Mouse (Mus musculus): Measurements from ENCODE around the gene Brd1. TPM values are rescaled to one million over a fixed set of nuclear protein-coding genes. Genes with fewer than 3 reads are reported as not detected.
A peak's percentile ranks its signal among the peaks of the same experiment; 100 is the strongest.

The Brd1 gene
- total RNA-seq, 4 experiments from 2014 or later = 49.0 to 55.6 (median 53.4) TPM

- no peak for DNase-seq (ENCODE audit: low spot score in 2 of 2)
Observed at GRCm38 (mm10) chr15:88688120-88688519, 45.9 kb downstream of the Brd1 start.

DNA sequence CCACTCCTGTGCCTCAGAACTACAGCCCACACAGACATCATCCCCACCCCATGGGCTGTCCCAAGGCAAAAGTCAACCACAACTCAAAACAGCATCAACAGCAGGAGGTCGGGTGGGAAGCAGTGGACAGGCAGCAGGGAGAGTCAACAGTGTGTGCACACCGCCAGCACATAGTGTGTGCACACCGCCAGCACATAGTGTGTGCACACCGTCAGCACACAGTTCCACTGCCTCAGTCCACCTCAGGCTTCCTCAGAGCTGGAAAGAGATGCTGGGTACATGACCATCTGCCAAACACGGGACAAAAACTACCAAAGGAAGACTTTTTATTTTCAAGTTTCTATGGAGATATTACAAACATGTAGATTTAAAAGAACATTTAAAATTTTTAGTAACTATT lies 47.3 kb downstream of the Brd1 start:
- no peak for DNase-seq (ENCODE audit: low spot score in 2 of 2)

DNA sequence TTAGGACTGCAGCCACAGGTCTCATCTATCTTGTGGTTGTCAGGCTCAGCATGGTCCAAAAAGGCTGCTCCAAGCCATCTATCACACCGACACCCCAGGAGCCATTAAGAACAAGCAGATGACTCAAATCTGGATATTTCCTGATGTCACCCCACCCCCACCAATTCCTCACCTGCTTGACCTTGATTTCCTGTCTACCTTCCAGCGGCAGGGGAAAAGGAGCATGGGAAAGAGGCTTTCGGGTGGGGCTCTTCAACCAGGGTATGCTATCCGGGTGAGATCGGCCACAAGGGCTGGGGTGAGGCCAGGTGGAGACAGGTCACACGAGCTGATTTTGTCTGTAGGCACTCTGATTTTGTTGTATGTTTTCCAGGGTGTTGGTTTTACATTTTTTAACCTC lies 50.0 kb downstream of the Brd1 start:
- DNase-seq (ENCODE audit: low spot score in 2 of 2) = no peak

DNA sequence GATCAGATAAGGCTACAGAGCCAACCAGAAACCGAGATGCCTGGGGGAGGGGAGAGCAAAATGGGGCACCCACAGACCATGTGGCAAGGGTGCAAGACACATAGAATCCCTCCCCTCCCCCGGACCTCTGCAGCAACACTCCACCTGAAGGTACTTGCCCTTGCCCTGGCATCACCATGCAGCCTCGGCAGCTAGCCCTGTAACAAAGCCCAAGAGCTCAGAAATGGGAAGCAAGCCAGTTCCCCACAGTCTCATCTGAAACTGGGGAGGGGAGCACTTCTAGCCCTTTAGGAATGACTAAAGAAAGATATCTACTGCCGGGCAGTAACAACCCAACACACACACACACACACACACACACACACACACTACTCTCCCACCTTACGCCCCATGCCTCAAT lies 53.1 kb downstream of the Brd1 start:
- DNase-seq (ENCODE audit: low spot score in 2 of 2) = no peak

GRCm38 (mm10) chr15:88677568-88677967 lies 56.5 kb downstream of the Brd1 start:
- no peak for DNase-seq (ENCODE audit: low spot score in 2 of 2)

DNA sequence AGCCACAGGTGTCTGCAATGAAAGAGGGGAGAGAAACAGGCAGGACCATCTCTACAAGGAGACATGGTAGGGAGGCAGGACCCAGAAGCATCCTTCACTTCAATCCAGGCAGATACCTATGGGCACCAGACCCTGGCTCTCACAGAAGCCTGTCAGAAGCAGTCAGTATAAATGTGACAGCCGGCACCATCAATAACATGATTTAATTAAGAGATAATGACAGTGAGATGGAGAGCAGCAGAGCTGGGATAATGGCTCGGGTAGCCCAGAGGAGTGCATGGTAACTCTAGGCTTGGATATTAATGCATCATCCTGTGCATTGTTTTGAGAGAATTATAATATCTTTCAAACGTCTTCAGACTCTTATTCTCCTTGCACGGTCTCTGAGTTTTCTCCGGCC lies 58.0 kb downstream of the Brd1 start:
- DNase-seq (ENCODE audit: low spot score in 2 of 2) = no peak

DNA sequence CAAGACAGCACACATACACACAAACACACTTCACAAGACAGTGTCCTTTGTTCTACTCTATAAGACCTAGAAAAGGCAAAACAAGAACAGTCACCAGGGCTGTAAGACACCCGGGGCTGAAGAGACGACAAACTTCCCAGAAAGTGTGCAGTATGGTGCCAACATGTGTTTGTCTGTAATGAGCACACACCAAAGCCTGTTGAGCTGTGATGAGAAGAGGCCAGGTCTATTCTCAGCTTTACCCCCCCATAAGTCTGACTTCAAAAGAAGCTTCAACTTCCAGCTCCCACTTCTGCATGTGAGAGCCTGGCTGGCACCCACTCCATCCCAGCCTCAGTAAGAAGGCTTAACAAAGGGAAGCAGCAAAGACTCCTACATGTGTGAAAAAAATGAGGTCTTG lies 65.3 kb downstream of the Brd1 start:
- DNase-seq (ENCODE audit: low spot score in 2 of 2) = no peak

GRCm38 (mm10) chr15:88667653-88668052 lies 66.4 kb downstream of the Brd1 start:
- DNase-seq (ENCODE audit: low spot score in 2 of 2) = no peak

DNA sequence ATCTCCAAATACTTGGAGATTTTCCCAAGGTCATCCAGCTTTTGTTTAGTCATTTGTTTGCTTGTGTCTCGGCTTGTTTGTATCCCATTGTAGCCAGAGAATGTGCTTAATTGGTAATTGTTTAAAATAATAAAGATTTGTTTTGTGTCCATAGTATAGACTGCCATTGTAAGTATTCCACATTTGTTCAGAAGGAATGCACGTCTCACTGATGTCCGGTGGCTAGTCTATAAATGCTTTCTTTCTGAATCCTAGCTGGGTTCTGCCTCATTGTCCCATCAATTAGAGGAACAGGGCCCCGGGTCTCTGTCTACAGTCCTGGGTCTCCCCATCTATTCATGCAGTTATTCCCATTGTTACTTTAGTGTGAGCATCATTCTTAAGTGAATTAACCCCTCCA lies 68.2 kb downstream of the Brd1 start:
- DNase-seq (ENCODE audit: low spot score in 2 of 2) = no peak

- no peak for DNase-seq (ENCODE audit: low spot score in 2 of 2)
Observed at GRCm38 (mm10) chr15:88663041-88663440, 71.0 kb downstream of the Brd1 start.

DNA sequence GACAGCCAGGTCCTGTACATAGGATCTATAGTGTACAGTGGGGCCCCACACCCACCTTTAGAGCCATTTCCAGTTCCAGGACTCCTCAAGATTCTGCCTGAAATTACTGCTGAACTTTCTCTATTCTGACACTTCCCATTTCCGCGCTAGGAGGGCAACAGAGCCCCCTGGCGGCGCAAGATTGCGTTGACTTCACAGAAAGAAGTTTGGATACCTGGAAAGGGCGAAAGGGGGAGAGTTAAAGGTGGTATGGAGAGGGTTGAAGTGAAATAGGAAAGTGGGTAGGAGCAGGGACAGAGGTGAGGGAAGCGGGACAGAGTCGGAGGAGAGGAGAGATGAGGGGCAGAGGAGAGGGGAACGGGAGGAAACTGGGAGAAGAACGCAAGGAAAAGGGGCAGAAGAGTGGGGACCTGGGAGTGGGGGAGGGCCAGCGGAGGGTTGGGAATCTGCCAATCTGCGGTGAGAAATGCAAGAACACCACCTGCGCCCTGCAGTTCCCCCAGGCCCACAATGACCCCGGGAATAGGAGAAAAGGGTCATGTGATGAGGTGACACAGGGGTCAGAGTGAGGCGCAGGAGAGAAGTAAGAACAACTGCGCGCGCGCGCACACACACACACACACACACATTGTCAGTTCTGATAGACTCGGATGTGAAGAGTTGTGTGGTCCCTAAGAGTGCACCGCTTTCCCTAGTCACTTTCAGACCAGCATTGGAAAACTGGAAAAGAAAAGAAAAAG lies 71.8 kb downstream of the Brd1 start:
- peak in 1 of 2 experiments; percentile 46 for DNase-seq (ENCODE audit: low spot score in 2 of 2)

DNA sequence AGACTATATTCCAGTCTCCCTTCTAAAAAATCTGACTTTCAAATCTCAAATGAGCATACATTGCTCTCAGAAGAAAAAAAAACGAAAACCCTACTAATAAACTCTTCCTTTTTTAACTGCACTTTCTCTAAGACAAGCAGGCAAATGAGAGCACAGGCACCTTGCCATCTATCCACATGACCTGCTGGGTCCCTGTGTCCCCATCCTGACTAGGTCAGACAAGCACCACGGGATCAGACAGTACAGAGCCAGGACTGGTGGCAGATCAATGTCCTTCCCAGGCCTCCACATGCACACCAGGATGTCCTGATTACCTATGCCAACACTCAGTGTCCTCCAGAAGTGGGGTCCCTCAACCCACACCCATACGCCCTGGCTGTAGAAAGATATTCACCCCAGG lies 72.4 kb downstream of the Brd1 start:
- no peak for DNase-seq (ENCODE audit: low spot score in 2 of 2)

DNA sequence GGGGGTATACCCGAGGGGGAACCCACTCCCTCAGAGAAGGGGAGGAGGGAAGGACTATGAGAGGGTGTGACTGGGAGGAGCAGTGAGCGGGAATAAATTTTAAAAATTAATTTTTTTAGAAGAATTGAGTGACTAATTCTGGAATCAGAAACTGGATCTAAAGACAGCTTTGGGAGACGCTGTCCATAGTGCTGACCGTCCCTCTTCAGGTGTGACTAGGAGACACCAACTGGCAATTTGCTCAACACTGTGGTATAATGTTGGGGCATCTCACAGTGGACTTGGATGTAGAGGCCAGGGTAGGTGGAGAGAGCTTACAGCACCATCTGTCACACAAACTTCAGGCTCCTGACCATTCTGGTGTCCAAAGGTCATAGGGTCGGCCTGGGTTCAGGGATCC lies 82.0 kb downstream of the Brd1 start:
- DNase-seq (ENCODE audit: low spot score in 2 of 2) = no peak

DNA sequence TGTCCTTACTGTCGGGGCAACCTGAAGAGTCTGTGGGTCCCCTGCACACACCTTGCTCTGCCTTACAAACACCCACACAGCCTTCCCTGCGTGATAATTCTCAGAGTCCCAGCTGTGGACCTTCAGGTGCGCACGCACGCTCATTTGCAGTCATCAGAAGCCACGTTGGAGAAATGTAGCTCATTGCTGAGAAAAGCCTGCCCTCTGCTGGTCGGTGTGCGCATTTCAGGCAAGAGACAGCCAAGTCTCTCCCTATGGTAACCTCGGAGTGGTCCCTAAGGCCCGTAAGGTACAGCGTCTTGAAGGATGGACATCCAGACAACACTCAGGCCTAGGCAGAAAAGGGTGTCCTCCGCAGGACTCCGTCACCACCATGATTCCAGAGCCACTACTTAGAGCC lies 83.0 kb downstream of the Brd1 start:
- peak; percentile 34 to 83 for DNase-seq (ENCODE audit: low spot score in 2 of 2)

Other genes starting within 250 kb of the Brd1 start
- not detected for gene Zdhhc25, start 133.9 kb downstream of the Brd1 start, total RNA-seq (2022)
- 10 to 100 TPM in 3 of 4 experiments, 1 to 10 TPM in 1; 8.5 to 11.5 (median 10.9) TPM for gene Zbed4, start 17.4 kb upstream of the Brd1 start, total RNA-seq (2022)
- 10 to 100 TPM; 13.4 to 14.3 (median 14.2) TPM for gene Alg12, start 85.1 kb upstream of the Brd1 start, total RNA-seq (2022)
- 10 to 100 TPM; 16.4 to 22.3 (median 17.2) TPM for gene Creld2, start 85.4 kb upstream of the Brd1 start, total RNA-seq (2022)
- 10 to 100 TPM; 36.8 to 55.1 (median 43.8) TPM for gene Pim3, start 128.0 kb upstream of the Brd1 start, total RNA-seq (2022)
- 1 to 10 TPM; 1.5 to 1.8 (median 1.8) TPM for gene Ttll8, start 220.2 kb upstream of the Brd1 start, total RNA-seq (2022)
- gene Mlc1, start 244.8 kb upstream of the Brd1 start, total RNA-seq (2022) = 100 to 1,000 TPM; 112 to 127 (median 115) TPM
- not detected for gene Mov10l1, start 248.7 kb upstream of the Brd1 start, total RNA-seq (2022)